Comparison of ENCODE assay signal across 22 mouse cellular contexts in genomic region chr5:135037946-135038345, GRCm38 (mm10). TPM values are rescaled to one million over a fixed set of nuclear protein-coding genes. Genes with fewer than 3 reads are reported as not detected.
"Had no signal": no experiment of that assay in that cellular context is flagged by ENCODE, and none has a peak within 500 bp of the region (broad histone marks: within the 10 kb centered on the region; RNA-seq: fewer than 3 reads in every experiment).

No protein-coding gene starts in this region.

- H3K4me3 ChIP-seq: heart, embryonic 10.5 days; heart, embryonic 12.5 days; hindbrain, embryonic 10.5 days; hindbrain, embryonic 12.5 days; intestine, embryonic 15.5 days; layer of hippocampus, adult 2 months; limb, embryonic 10.5 days; limb, embryonic 12.5 days; liver, embryonic 13.5 days; liver, embryonic 15.5 days had no signal

- DNase-seq: gastrocnemius, postnatal 25 days; heart, adult 18-20 months; heart, postnatal 10 days; heart, postnatal 4 days; kidney, adult 18-20 months; kidney, adult 8-10 months; kidney, postnatal 10 days; kidney, postnatal 25 days; kidney, postnatal 4 days; liver; liver, embryonic 13.5 days had no signal

- H3K27ac ChIP-seq: heart, embryonic 10.5 days; hindbrain, embryonic 10.5 days; hindbrain, embryonic 12.5 days; hindbrain, embryonic 14.5 days; intestine, embryonic 15.5 days; layer of hippocampus, adult 2 months; limb, embryonic 10.5 days; limb, embryonic 12.5 days; liver, embryonic 13.5 days; liver, embryonic 15.5 days had no signal

RNA-seq across cellular contexts. Expression of gene Vps37d, which starts 40.1 kb away (rescaled TPM):
- total RNA-seq: granulocyte monocyte progenitor cell, adult 5-6 weeks had no signal
